Mouse (Mus musculus): ENCODE data around the gene Iscu. TPM values are rescaled to one million over a fixed set of nuclear protein-coding genes. Genes with fewer than 3 reads are reported as not detected.
"Not testable (repeated sequence)": the region's sequence is repeated elsewhere in the genome, so short reads cannot be mapped to it uniquely, and the experiment has no call there.

Gene Iscu
- polyA plus RNA-seq, 1 experiment from 2014 or later: 166 TPM

- DNase-seq (ENCODE audit: low spot score); H3K9me3 ChIP-seq (ENCODE audit: control insufficient read depth, low read length); H3K27me3 ChIP-seq (ENCODE audit: control insufficient read depth, insufficient read depth, low read length); H3K4me1 ChIP-seq (replicated peaks; ENCODE audit: control insufficient read depth, insufficient read depth); H3K4me2 ChIP-seq (replicated peaks; ENCODE audit: low read depth); ATAC-seq (ENCODE audit: low FRiP score, low TSS enrichment); H3K27ac ChIP-seq (replicated peaks); H3K36me3 ChIP-seq (ENCODE audit: control insufficient read depth, insufficient read depth, low read length); H3K4me3 ChIP-seq (ENCODE audit: low read depth, low read length); H3K9ac ChIP-seq (ENCODE audit: low read length): not testable (repeated sequence)
- WGBS: 21% methylated on average over 11 of the region's 12 CpGs
- peak; percentile 62 for TF ChIP-seq CTCF (IDR thresholded peaks at IDR 0.05; ENCODE audit: low read depth)
These were observed 39.4 kb downstream of the Iscu start for GRCm38 (mm10) chr5:113811824-113812420.

DNA sequence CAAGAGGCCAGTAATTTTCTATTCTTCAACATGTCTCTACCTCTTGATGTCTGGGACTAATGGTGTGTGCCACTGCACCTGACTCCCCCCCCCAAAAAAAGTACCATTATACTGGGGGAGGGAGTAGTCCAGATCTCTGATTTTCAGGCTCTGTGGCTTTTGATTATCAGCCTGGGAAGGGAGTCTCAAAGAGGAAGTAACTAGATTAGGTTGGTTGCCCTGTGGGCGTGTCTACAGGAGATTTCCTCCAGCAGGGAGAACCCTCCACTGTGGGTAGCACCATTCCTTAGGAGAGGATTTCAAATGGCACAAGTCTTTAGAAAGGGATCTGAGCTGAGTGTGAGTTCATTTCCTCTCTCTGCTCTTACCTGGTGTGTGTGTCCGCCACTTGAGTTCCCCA is 40.1 kb downstream of the Iscu start:
- H3K4me2 ChIP-seq (replicated peaks; ENCODE audit: low read depth): no peak overlapping the region
- H3K4me1 ChIP-seq (replicated peaks; ENCODE audit: control insufficient read depth, insufficient read depth): no peaks in the 10 kb centered on the region; the same call in 1 of the 2 replicates
- TF ChIP-seq CTCF (IDR thresholded peaks at IDR 0.05; ENCODE audit: low read depth): no peak
- no peak for TF ChIP-seq EP300 (optimal IDR thresholded peaks at IDR 0.05)
- no peaks in the 10 kb centered on the region for H3K27me3 ChIP-seq (ENCODE audit: control insufficient read depth, insufficient read depth, low read length)
- 87% methylated on average over 2 of the region's 2 CpGs for WGBS
- no peak for DNase-seq (ENCODE audit: low spot score)
- H3K36me3 ChIP-seq (ENCODE audit: control insufficient read depth, insufficient read depth, low read length): no peaks in the 10 kb centered on the region
- no peak overlapping the region for H3K4me3 ChIP-seq (ENCODE audit: low read depth, low read length)
- no peak overlapping the region for H3K9ac ChIP-seq (ENCODE audit: low read length)
- no peaks in the 10 kb centered on the region for H3K9me3 ChIP-seq (ENCODE audit: control insufficient read depth, low read length)
- H3K27ac ChIP-seq (replicated peaks): no peak overlapping the region
- ATAC-seq (ENCODE audit: low FRiP score, low TSS enrichment): no peak

DNA sequence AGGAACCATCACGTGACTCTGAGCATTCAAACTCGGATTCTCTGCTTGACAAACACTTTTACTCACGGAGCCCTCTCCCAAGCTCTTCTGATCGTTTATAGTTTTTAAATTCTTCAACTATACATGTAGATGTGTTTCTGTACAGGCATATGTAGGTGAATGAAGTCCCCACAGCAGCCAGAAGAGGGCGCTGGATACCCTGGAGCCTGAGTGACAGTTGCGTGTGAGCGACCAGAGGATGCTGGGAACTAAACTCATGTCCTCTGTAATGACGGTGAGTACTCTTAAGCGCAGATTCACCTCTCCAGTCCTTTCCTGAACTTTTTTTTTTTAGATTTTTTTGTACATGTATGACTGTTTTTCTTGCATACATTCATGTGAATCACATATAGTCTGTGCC is 41.1 kb downstream of the Iscu start:
- H3K27ac ChIP-seq (replicated peaks): no peak overlapping the region
- no peaks in the 10 kb centered on the region for H3K36me3 ChIP-seq (ENCODE audit: control insufficient read depth, insufficient read depth, low read length)
- TF ChIP-seq CTCF (IDR thresholded peaks at IDR 0.05; ENCODE audit: low read depth) (peak; percentile 55), EP300 (optimal IDR thresholded peaks at IDR 0.05) (no peak)
- DNase-seq (ENCODE audit: low spot score): no peak
- no peaks in the 10 kb centered on the region for H3K9me3 ChIP-seq (ENCODE audit: control insufficient read depth, low read length)
- 21% methylated on average over 9 of the region's 9 CpGs for WGBS
- H3K27me3 ChIP-seq (ENCODE audit: control insufficient read depth, insufficient read depth, low read length): no peaks in the 10 kb centered on the region
- H3K4me2 ChIP-seq (replicated peaks; ENCODE audit: low read depth): no peak overlapping the region
- no peak for ATAC-seq (ENCODE audit: low FRiP score, low TSS enrichment)
- H3K4me3 ChIP-seq (ENCODE audit: low read depth, low read length): no peak overlapping the region
- no peaks in the 10 kb centered on the region for H3K4me1 ChIP-seq (replicated peaks; ENCODE audit: control insufficient read depth, insufficient read depth)
- H3K9ac ChIP-seq (ENCODE audit: low read length): no peak overlapping the region

GRCm38 (mm10) chr5:113814111-113815040 is 41.8 kb downstream of the Iscu start:
- no peak for DNase-seq (ENCODE audit: low spot score)
- H3K4me3 ChIP-seq (ENCODE audit: low read depth, low read length): no peak overlapping the region
- no peaks in the 10 kb centered on the region for H3K27me3 ChIP-seq (ENCODE audit: control insufficient read depth, insufficient read depth, low read length)
- no peaks in the 10 kb centered on the region for H3K9me3 ChIP-seq (ENCODE audit: control insufficient read depth, low read length)
- H3K9ac ChIP-seq (ENCODE audit: low read length): no peak overlapping the region
- no peak for TF ChIP-seq CTCF (IDR thresholded peaks at IDR 0.05; ENCODE audit: low read depth)
- TF ChIP-seq EP300 (optimal IDR thresholded peaks at IDR 0.05): no peak
- 36% methylated on average over 27 of the region's 27 CpGs for WGBS
- no peaks in the 10 kb centered on the region for H3K36me3 ChIP-seq (ENCODE audit: control insufficient read depth, insufficient read depth, low read length)
- H3K4me1 ChIP-seq (replicated peaks; ENCODE audit: control insufficient read depth, insufficient read depth): no peaks in the 10 kb centered on the region
- H3K27ac ChIP-seq (replicated peaks): no peak overlapping the region
- H3K4me2 ChIP-seq (replicated peaks; ENCODE audit: low read depth): no peak overlapping the region
- ATAC-seq (ENCODE audit: low FRiP score, low TSS enrichment): no peak

GRCm38 (mm10) chr5:113815041-113815389 is 42.5 kb downstream of the Iscu start:
- Histone ChIP-seq H3K27ac (replicated peaks) (no peak overlapping the region), H3K4me1 (replicated peaks; ENCODE audit: control insufficient read depth, insufficient read depth) (no peaks in the 10 kb centered on the region), H3K4me3 (ENCODE audit: low read depth, low read length) (no peak overlapping the region), H3K9me3 (ENCODE audit: control insufficient read depth, low read length) (no peaks in the 10 kb centered on the region), H3K9ac (ENCODE audit: low read length) (no peak overlapping the region), H3K27me3 (ENCODE audit: control insufficient read depth, insufficient read depth, low read length) (no peaks in the 10 kb centered on the region), H3K36me3 (ENCODE audit: control insufficient read depth, insufficient read depth, low read length) (no peaks in the 10 kb centered on the region), H3K4me2 (replicated peaks; ENCODE audit: low read depth) (no peak overlapping the region)
- WGBS: 57% methylated on average over 11 of the region's 11 CpGs
- TF ChIP-seq EP300 (optimal IDR thresholded peaks at IDR 0.05): no peak
- no peak for TF ChIP-seq CTCF (IDR thresholded peaks at IDR 0.05; ENCODE audit: low read depth)
- DNase-seq (ENCODE audit: low spot score) (no peak), ATAC-seq (ENCODE audit: low FRiP score, low TSS enrichment) (no peak)

DNA sequence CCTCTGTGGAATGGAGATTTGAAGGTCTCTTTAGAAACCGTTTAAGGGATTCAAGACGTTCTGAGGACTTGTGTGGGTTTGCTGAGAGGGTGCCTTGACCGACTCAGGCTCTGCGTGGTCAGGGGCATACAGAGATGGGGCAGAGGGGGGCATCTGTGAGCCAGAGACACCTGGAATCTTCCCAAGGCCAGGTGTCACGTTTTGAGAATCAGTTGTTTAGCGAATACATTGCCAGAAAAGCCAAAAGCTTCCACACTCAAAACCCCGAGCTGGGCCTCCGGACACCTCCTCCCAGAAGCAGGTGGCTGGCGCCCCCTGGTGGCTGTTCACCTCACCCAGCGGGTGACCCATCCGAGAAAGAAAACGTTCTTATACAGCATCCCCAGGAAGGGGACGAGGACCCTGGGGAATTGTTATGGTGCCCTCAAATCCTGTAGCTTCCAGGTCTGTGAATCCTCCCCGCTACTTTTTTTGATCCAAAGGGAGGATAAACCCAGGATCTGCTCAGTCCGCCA is 43.1 kb downstream of the Iscu start:
- H3K27me3 ChIP-seq (ENCODE audit: control insufficient read depth, insufficient read depth, low read length): no peaks in the 10 kb centered on the region
- peak; percentile 55 for ATAC-seq (ENCODE audit: low FRiP score, low TSS enrichment)
- H3K27ac ChIP-seq (replicated peaks): no peak overlapping the region
- no peaks in the 10 kb centered on the region for H3K9me3 ChIP-seq (ENCODE audit: control insufficient read depth, low read length)
- no peak overlapping the region for H3K9ac ChIP-seq (ENCODE audit: low read length)
- H3K4me1 ChIP-seq (replicated peaks; ENCODE audit: control insufficient read depth, insufficient read depth): no peaks in the 10 kb centered on the region
- no peaks in the 10 kb centered on the region for H3K36me3 ChIP-seq (ENCODE audit: control insufficient read depth, insufficient read depth, low read length)
- peak; percentile 86 for DNase-seq (ENCODE audit: low spot score)
- 14% methylated on average over 15 of the region's 15 CpGs for WGBS
- H3K4me2 ChIP-seq (replicated peaks; ENCODE audit: low read depth): no peak overlapping the region
- no peak for TF ChIP-seq EP300 (optimal IDR thresholded peaks at IDR 0.05)
- peak; percentile 92 for TF ChIP-seq CTCF (IDR thresholded peaks at IDR 0.05; ENCODE audit: low read depth)
- no peak overlapping the region for H3K4me3 ChIP-seq (ENCODE audit: low read depth, low read length)

Measured in stomach, postnatal 0 days (tissue).